Mouse (Mus musculus) erythroblast, adult 5-6 weeks (primary cell): ENCODE results near the gene Rrnad1. TPM values are rescaled to one million over a fixed set of nuclear protein-coding genes. Genes with fewer than 3 reads are reported as not detected.
"Not testable (repeated sequence)": the region's sequence is repeated elsewhere in the genome, so short reads cannot be mapped to it uniquely, and the experiment has no call there.

Source experiments
- ATAC-seq: replicated peaks from 2 replicates; pipeline ENCODE4 v1.8.0; 2016; ENCODE audit warnings: moderate number of reproducible peaks, mild to moderate bottlenecking, moderate TSS enrichment, inconsistent platforms; ENCODE audit not compliant: poor library complexity, low FRiP score, severe bottlenecking
- total RNA-seq, 2 experiments: library from RNA; stranded (forward) in 1 of 2; stranded (reverse) in 1 of 2; fragments of 150-400 nt in 1 of 2; fragments of 200-764, 138-1000 nt in 1 of 2; gene quantifications; 2 replicates each; pipeline versions ENCODE4 v1.2.3 to v1.2.4; 2015 to 2017; ENCODE audit warnings: low replicate concordance in 2 of 2

The Rrnad1 gene
- total RNA-seq, 2 experiments from 2014 or later: 0.58 to 3.2 TPM

DNA sequence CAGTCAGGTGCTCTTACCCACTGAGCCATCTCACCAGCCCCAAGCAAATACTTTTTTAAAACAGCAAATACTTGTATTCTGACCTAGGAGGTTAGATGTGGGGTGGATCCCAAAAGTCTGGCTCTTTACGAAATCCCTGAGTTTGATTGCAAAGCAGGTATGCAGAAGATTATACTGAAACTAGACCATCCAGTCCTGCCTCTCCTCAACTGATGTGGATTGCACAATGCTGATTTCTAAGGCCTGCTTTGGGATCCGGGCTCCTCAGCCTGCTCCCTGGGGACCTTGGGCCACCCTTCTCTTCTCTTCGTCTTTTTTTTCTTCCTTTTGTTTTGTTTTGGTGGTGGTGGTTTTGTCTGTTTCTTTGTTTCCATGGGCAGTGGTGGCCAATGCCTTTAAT lies 39.0 kb downstream of the Rrnad1 start:
- no peak for ATAC-seq

- ATAC-seq: not testable (repeated sequence)
Observed at GRCm38 (mm10) chr3:87887400-87887799, 43.1 kb downstream of the Rrnad1 start.

- ATAC-seq: no peak
Observed at GRCm38 (mm10) chr3:87886416-87886815, 44.1 kb downstream of the Rrnad1 start.

GRCm38 (mm10) chr3:87886004-87886365 lies 44.5 kb downstream of the Rrnad1 start:
- ATAC-seq: peak; percentile 31

GRCm38 (mm10) chr3:87885281-87886003 lies 45.1 kb downstream of the Rrnad1 start, which contains the start of gene Prcc:
Prcc (minus strand) TSS chr3:87885608.
- peak; percentile 94 for ATAC-seq

DNA sequence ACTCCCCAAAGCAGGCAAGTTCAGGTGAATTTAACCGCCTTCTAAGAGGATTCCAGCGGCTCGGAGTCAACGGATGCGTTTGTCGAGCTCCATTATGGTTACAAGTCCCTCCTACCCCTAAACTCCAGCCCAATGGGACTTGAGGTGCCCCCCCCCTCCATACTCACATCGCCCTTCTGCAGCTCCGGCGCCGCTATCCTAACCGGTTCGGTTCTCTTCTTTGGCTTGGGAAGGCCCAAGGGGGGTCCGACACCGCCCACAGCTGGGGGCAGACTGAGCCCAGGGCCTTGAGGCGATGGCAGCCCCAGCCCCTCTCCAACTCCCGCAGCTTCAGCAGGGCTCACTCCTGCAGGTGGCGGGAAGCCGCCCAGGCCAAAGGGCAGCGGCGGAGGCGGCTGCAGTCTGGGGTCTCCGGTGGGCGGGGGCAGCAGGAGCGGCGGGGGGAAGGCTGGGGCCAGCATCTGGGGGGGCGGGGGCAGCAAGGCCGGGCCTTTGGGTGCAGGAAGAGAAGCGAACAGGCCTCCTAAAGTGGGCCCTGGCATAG lies 45.7 kb downstream of the Rrnad1 start:
- ATAC-seq: peak; percentile 11; the same call in 1 of the 2 replicates

DNA sequence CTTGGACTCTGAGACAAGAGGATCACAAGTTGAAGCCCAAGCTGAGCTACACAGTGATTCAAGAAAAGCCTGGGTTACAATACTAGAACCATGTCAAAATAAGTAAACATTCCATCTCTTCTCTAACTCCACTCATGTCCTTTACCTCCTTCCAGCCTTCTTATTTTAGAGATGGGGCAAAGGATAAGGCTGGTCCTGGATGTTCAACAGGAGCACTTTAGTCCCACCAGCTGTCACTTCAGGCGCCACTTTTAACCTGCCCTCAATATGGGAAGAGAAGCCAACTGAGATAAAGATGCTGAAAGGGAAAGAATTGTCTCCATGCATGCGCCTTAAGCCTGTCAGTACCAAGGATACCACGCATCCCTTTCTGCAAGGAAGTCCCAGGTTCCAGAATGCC lies 46.2 kb downstream of the Rrnad1 start:
- ATAC-seq: no peak

DNA sequence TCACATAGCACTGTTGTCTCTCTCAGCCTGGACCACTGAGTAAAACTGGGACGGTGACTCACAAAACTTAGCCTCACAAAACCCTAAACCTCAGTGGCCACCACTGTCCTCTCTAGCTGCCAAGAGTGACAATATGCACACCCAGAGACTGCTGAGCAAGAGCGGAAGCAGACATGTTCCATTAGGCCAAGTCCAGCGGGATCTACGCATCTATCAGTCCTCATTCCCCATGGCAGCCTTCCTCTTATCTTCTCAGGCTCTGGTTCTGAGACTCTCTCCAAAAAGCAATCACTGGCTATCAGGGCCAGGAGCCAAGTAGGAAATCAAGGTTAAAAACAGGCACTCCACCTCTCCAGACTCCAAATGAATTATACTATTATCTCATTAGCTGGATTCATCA lies 52.8 kb downstream of the Rrnad1 start:
- no peak for ATAC-seq

Other genes starting within 250 kb of the Rrnad1 start
- gene Lrrc71, start 182.1 kb downstream of the Rrnad1 start, total RNA-seq (2015; ENCODE audit: low replicate concordance): not detected in 2 replicates
- not detected in 2 replicates for gene Lrrc71, start 182.1 kb downstream of the Rrnad1 start, total RNA-seq (2017; ENCODE audit: low replicate concordance)
- not detected in 2 replicates for gene Ntrk1, start 135.6 kb downstream of the Rrnad1 start, total RNA-seq (2015; ENCODE audit: low replicate concordance)
- not detected in 2 replicates for gene Ntrk1, start 135.6 kb downstream of the Rrnad1 start, total RNA-seq (2017; ENCODE audit: low replicate concordance)
- gene Insrr, start 133.8 kb downstream of the Rrnad1 start, total RNA-seq (2015; ENCODE audit: low replicate concordance): not detected in 2 replicates
- gene Insrr, start 133.8 kb downstream of the Rrnad1 start, total RNA-seq (2017; ENCODE audit: low replicate concordance): not detected in 2 replicates
- gene Pear1, start 106.4 kb downstream of the Rrnad1 start, total RNA-seq (2015; ENCODE audit: low replicate concordance): 0.63 and 1.9 TPM in 2 replicates
- 0.42 TPM in 1 of 2 replicates, not detected in the other for gene Pear1, start 106.4 kb downstream of the Rrnad1 start, total RNA-seq (2017; ENCODE audit: low replicate concordance)
- gene Sh2d2a, start 84.0 kb downstream of the Rrnad1 start, total RNA-seq (2015; ENCODE audit: low replicate concordance): not detected in 2 replicates
- not detected in 2 replicates for gene Sh2d2a, start 84.0 kb downstream of the Rrnad1 start, total RNA-seq (2017; ENCODE audit: low replicate concordance)
- 13.2 and 14.8 TPM in 2 replicates for gene Prcc, start 45.1 kb downstream of the Rrnad1 start, total RNA-seq (2015; ENCODE audit: low replicate concordance)
- gene Prcc, start 45.1 kb downstream of the Rrnad1 start, total RNA-seq (2017; ENCODE audit: low replicate concordance): 17.4 and 17.8 TPM in 2 replicates
- 99.5 and 116 TPM in 2 replicates for gene Hdgf, start 24.4 kb downstream of the Rrnad1 start, total RNA-seq (2015; ENCODE audit: low replicate concordance)
- 131 and 168 TPM in 2 replicates for gene Hdgf, start 24.4 kb downstream of the Rrnad1 start, total RNA-seq (2017; ENCODE audit: low replicate concordance)
- gene Mrpl24, start 11.2 kb downstream of the Rrnad1 start, total RNA-seq (2015; ENCODE audit: low replicate concordance): 24.0 and 39.1 TPM in 2 replicates
- 16.0 and 23.0 TPM in 2 replicates for gene Mrpl24, start 11.2 kb downstream of the Rrnad1 start, total RNA-seq (2017; ENCODE audit: low replicate concordance)
- gene Isg20l2, start 403 bp downstream of the Rrnad1 start, total RNA-seq (2015; ENCODE audit: low replicate concordance): 8.6 and 10.7 TPM in 2 replicates
- 5.6 and 11.6 TPM in 2 replicates for gene Isg20l2, start 403 bp downstream of the Rrnad1 start, total RNA-seq (2017; ENCODE audit: low replicate concordance)
- gene Crabp2, start 17.9 kb upstream of the Rrnad1 start, total RNA-seq (2015; ENCODE audit: low replicate concordance): not detected in 2 replicates
- gene Crabp2, start 17.9 kb upstream of the Rrnad1 start, total RNA-seq (2017; ENCODE audit: low replicate concordance): not detected in 2 replicates
- gene Nes, start 40.4 kb upstream of the Rrnad1 start, total RNA-seq (2015; ENCODE audit: low replicate concordance): not detected in 2 replicates
- gene Nes, start 40.4 kb upstream of the Rrnad1 start, total RNA-seq (2017; ENCODE audit: low replicate concordance): 0.42 TPM in 1 of 2 replicates, not detected in the other
- gene Bcan, start 69.5 kb upstream of the Rrnad1 start, total RNA-seq (2015; ENCODE audit: low replicate concordance): not detected in 2 replicates
- gene Bcan, start 69.5 kb upstream of the Rrnad1 start, total RNA-seq (2017; ENCODE audit: low replicate concordance): not detected in 2 replicates
- not detected in 2 replicates for gene Hapln2, start 96.9 kb upstream of the Rrnad1 start, total RNA-seq (2015; ENCODE audit: low replicate concordance)
- gene Hapln2, start 96.9 kb upstream of the Rrnad1 start, total RNA-seq (2017; ENCODE audit: low replicate concordance): not detected in 2 replicates
- 2.9 and 4.6 TPM in 2 replicates for gene Gpatch4, start 112.4 kb upstream of the Rrnad1 start, total RNA-seq (2015; ENCODE audit: low replicate concordance)
- 4.7 and 7.2 TPM in 2 replicates for gene Gpatch4, start 112.4 kb upstream of the Rrnad1 start, total RNA-seq (2017; ENCODE audit: low replicate concordance)
- 8.8 and 14.2 TPM in 2 replicates for gene Naxe, start 127.8 kb upstream of the Rrnad1 start, total RNA-seq (2015; ENCODE audit: low replicate concordance)
- 5.0 and 6.0 TPM in 2 replicates for gene Naxe, start 127.8 kb upstream of the Rrnad1 start, total RNA-seq (2017; ENCODE audit: low replicate concordance)
- not detected in 2 replicates for gene Ttc24, start 147.6 kb upstream of the Rrnad1 start, total RNA-seq (2015; ENCODE audit: low replicate concordance)
- not detected in 2 replicates for gene Ttc24, start 147.6 kb upstream of the Rrnad1 start, total RNA-seq (2017; ENCODE audit: low replicate concordance)
- 6.5 and 6.7 TPM in 2 replicates for gene Iqgap3, start 151.3 kb upstream of the Rrnad1 start, total RNA-seq (2015; ENCODE audit: low replicate concordance)
- gene Iqgap3, start 151.3 kb upstream of the Rrnad1 start, total RNA-seq (2017; ENCODE audit: low replicate concordance): 6.8 and 25.6 TPM in 2 replicates
- 38.2 and 38.7 TPM in 2 replicates for gene Mef2d, start 211.7 kb upstream of the Rrnad1 start, total RNA-seq (2015; ENCODE audit: low replicate concordance)
- gene Mef2d, start 211.7 kb upstream of the Rrnad1 start, total RNA-seq (2017; ENCODE audit: low replicate concordance): 11.3 and 19.8 TPM in 2 replicates